Mouse (Mus musculus): ENCODE measurements at regions not wholly inside any gene's neighbourhood (a gene's known extent, or its start where the extent isn't known, plus 50 kb on each side); places are given as distances from the start of the nearest gene placed in this dataset.

DNA sequence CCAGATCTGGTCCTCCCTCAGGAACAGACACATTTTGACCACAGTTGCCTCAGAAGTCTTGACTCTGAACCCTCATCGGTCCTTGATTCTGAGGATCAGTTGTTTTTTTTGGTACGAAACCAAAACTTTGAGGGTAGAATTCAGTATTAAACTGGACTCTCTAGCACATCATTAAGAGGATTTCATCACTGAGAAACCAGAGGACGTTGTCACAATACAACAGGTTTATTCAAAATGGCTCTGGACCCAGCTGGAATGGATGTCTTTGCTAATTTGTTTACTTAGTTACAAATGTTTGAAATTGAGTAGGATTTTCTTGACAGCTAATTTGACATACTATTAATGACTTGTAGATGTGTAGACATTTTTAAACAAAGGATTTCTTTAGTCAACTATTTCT, 163.7 kb downstream of the Pten start:
- H3K36me3 ChIP-seq (ENCODE audit: control insufficient read depth, insufficient read depth, low read length): no peaks in the 10 kb centered on the region
- no peaks in the 10 kb centered on the region for H3K27me3 ChIP-seq (ENCODE audit: control insufficient read depth, insufficient read depth, low read length)
- H3K27ac ChIP-seq (ENCODE audit: insufficient read depth, low read depth, low read length): no peak overlapping the region
- no peaks in the 10 kb centered on the region for H3K4me1 ChIP-seq (ENCODE audit: control insufficient read depth, insufficient read depth, insufficient read length, low read length)
- WGBS: 82% methylated on average over 3 of the region's 3 CpGs
- TF ChIP-seq POLR2A (IDR thresholded peaks at IDR 0.05; ENCODE audit: low read depth, low read length) (no peak), CTCF (IDR thresholded peaks at IDR 0.05; ENCODE audit: extremely low read depth, insufficient read length, insufficient replicate concordance, low read depth, low read length) (no peak)
- H3K4me3 ChIP-seq (ENCODE audit: low read depth, low read length): no peak overlapping the region

GRCm38 (mm10) chr19:32923911-32924310, 166.6 kb downstream of the Pten start:
- no peak overlapping the region for H3K27ac ChIP-seq (ENCODE audit: insufficient read depth, low read depth, low read length)
- H3K27me3 ChIP-seq (ENCODE audit: control insufficient read depth, insufficient read depth, low read length): no peaks in the 10 kb centered on the region
- H3K4me1 ChIP-seq (ENCODE audit: control insufficient read depth, insufficient read depth, insufficient read length, low read length): no peaks in the 10 kb centered on the region
- H3K36me3 ChIP-seq (ENCODE audit: control insufficient read depth, insufficient read depth, low read length): no peaks in the 10 kb centered on the region
- WGBS: 89% methylated on average over 3 of the region's 3 CpGs
- no peak overlapping the region for H3K4me3 ChIP-seq (ENCODE audit: low read depth, low read length)
- TF ChIP-seq CTCF (IDR thresholded peaks at IDR 0.05; ENCODE audit: extremely low read depth, insufficient read length, insufficient replicate concordance, low read depth, low read length) (no peak), POLR2A (IDR thresholded peaks at IDR 0.05; ENCODE audit: low read depth, low read length) (no peak)

DNA sequence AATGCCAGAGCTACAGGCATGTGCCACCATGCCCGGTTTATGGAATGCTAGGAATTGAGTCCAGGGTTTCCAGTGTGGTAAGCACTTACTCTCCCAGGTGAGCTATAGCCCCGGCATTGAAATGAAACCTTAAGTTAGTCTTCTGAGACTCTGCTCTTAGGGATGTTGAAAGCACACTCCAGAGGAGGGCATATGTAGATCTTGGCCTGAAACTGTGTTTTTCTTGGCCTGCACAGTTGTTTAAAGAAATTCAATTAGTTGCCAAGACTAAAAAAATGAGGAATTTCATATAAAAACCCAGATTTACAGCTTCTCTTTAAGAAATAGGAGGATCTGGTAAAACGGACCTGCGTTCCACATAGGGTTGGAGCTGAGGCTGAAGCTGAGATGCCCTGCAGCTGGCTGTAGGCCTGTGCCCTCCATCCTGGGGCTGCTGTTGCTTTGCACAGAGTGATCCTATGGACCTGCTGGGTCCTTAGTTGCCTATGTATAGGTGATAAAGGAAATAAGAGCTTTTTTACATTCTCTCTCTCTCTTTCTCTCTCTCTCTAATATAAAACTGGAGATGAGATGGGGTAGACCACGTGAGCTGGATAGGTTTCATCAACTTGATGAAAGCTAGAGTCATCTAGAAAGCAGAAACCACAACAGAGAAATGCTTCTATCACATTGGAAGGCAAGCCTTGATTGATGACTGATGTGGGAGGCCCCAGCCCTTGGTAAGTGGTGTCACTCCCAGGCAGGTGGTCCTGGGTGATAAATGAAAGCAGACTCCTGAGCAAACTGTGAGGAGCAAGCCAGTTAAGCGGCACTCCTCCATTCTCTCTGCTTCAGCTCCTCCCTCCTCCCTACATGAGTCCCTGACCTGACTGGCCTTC, 168.6 kb downstream of the Pten start:
- H3K27ac ChIP-seq (ENCODE audit: insufficient read depth, low read depth, low read length): no peak overlapping the region
- H3K4me3 ChIP-seq (ENCODE audit: low read depth, low read length): no peak overlapping the region
- no peaks in the 10 kb centered on the region for H3K36me3 ChIP-seq (ENCODE audit: control insufficient read depth, insufficient read depth, low read length)
- no peaks in the 10 kb centered on the region for H3K27me3 ChIP-seq (ENCODE audit: control insufficient read depth, insufficient read depth, low read length)
- no peaks in the 10 kb centered on the region for H3K4me1 ChIP-seq (ENCODE audit: control insufficient read depth, insufficient read depth, insufficient read length, low read length)
- no peak for TF ChIP-seq POLR2A (IDR thresholded peaks at IDR 0.05; ENCODE audit: low read depth, low read length)
- WGBS: 85% methylated on average over 6 of the region's 6 CpGs

GRCm38 (mm10) chr19:32926571-32926970, 169.3 kb downstream of the Pten start:
- Histone ChIP-seq H3K27ac (ENCODE audit: insufficient read depth, low read depth, low read length) (no peak overlapping the region), H3K4me1 (ENCODE audit: control insufficient read depth, insufficient read depth, insufficient read length, low read length) (no peaks in the 10 kb centered on the region), H3K36me3 (ENCODE audit: control insufficient read depth, insufficient read depth, low read length) (no peaks in the 10 kb centered on the region), H3K27me3 (ENCODE audit: control insufficient read depth, insufficient read depth, low read length) (no peaks in the 10 kb centered on the region), H3K4me3 (ENCODE audit: low read depth, low read length) (no peak overlapping the region)
- no peak for TF ChIP-seq CTCF (IDR thresholded peaks at IDR 0.05; ENCODE audit: extremely low read depth, insufficient read length, insufficient replicate concordance, low read depth, low read length)
- WGBS: 79% methylated on average over 4 of the region's 4 CpGs

- Histone ChIP-seq H3K27ac (ENCODE audit: insufficient read depth, low read depth, low read length) (no peak overlapping the region), H3K4me1 (ENCODE audit: control insufficient read depth, insufficient read depth, insufficient read length, low read length) (no peaks in the 10 kb centered on the region), H3K36me3 (ENCODE audit: control insufficient read depth, insufficient read depth, low read length) (no peaks in the 10 kb centered on the region), H3K27me3 (ENCODE audit: control insufficient read depth, insufficient read depth, low read length) (no peaks in the 10 kb centered on the region), H3K4me3 (ENCODE audit: low read depth, low read length) (no peak overlapping the region)
- no peak for TF ChIP-seq POLR2A (IDR thresholded peaks at IDR 0.05; ENCODE audit: low read depth, low read length)
- no peak for TF ChIP-seq CTCF (IDR thresholded peaks at IDR 0.05; ENCODE audit: extremely low read depth, insufficient read length, insufficient replicate concordance, low read depth, low read length)
- 86% methylated on average over 5 of the region's 5 CpGs for WGBS
These were observed 176.4 kb downstream of the Pten start for GRCm38 (mm10) chr19:32933676-32934075.

- no peak for TF ChIP-seq POLR2A (IDR thresholded peaks at IDR 0.05; ENCODE audit: low read depth, low read length)
- no peak for TF ChIP-seq CTCF (IDR thresholded peaks at IDR 0.05; ENCODE audit: extremely low read depth, insufficient read length, insufficient replicate concordance, low read depth, low read length)
- Histone ChIP-seq H3K36me3 (ENCODE audit: control insufficient read depth, insufficient read depth, low read length) (no peaks in the 10 kb centered on the region), H3K4me3 (ENCODE audit: low read depth, low read length) (no peak overlapping the region), H3K4me1 (ENCODE audit: control insufficient read depth, insufficient read depth, insufficient read length, low read length) (no peaks in the 10 kb centered on the region), H3K27ac (ENCODE audit: insufficient read depth, low read depth, low read length) (no peak overlapping the region), H3K27me3 (ENCODE audit: control insufficient read depth, insufficient read depth, low read length) (no peaks in the 10 kb centered on the region)
- 78% methylated on average over 5 of the region's 5 CpGs for WGBS
These were observed 178.3 kb downstream of the Pten start for GRCm38 (mm10) chr19:32935638-32936037.

- no peak overlapping the region for H3K4me3 ChIP-seq (ENCODE audit: low read depth, low read length)
- no peaks in the 10 kb centered on the region for H3K27me3 ChIP-seq (ENCODE audit: control insufficient read depth, insufficient read depth, low read length)
- TF ChIP-seq CTCF (IDR thresholded peaks at IDR 0.05; ENCODE audit: extremely low read depth, insufficient read length, insufficient replicate concordance, low read depth, low read length) (no peak), POLR2A (IDR thresholded peaks at IDR 0.05; ENCODE audit: low read depth, low read length) (no peak)
- 89% methylated on average over 6 of the region's 6 CpGs for WGBS
- no peak overlapping the region for H3K27ac ChIP-seq (ENCODE audit: insufficient read depth, low read depth, low read length)
- no peaks in the 10 kb centered on the region for H3K36me3 ChIP-seq (ENCODE audit: control insufficient read depth, insufficient read depth, low read length)
- no peaks in the 10 kb centered on the region for H3K4me1 ChIP-seq (ENCODE audit: control insufficient read depth, insufficient read depth, insufficient read length, low read length)
These were observed 180.3 kb downstream of the Pten start for GRCm38 (mm10) chr19:32937591-32937990.
